Mouse (Mus musculus) heart, postnatal 0 days (tissue): ENCODE measurements around the gene Olig2. TPM values are rescaled to one million over a fixed set of nuclear protein-coding genes. Genes with fewer than 3 reads are reported as not detected.

Experiments
- ATAC-seq: fragments of 200-750 bp; cut with Nextera tagmentation; 2 replicates; pipeline ENCODE4 v1.8.0; 2017; ENCODE audit warnings: low read depth, moderate number of reproducible peaks, moderate library complexity; ENCODE audit not compliant: insufficient read depth
- DNase-seq: peaks from one replicate; pipeline ENCODE4 v3.0.0-alpha.2; 2016; ENCODE audit warnings: low spot score
- H3K27ac ChIP-seq: fragments of 300-500 bp; sonication (generic); 2 replicates; pipeline ENCODE4 v1.5.1; 2014; ENCODE audit warnings: low read depth, mild to moderate bottlenecking
- H3K27me3 ChIP-seq: fragments of 300-500 bp; sonication (generic); 2 replicates; pipeline ENCODE4 v1.6.1; 2014; ENCODE audit warnings: low read length, mixed read lengths; ENCODE audit not compliant: control insufficient read depth, insufficient read depth
- H3K36me3 ChIP-seq: fragments of 300-500 bp; sonication (generic); replicated peaks from 2 replicates; pipeline ENCODE4 v1.6.1; 2014; ENCODE audit warnings: low read length, mixed read lengths; ENCODE audit not compliant: control insufficient read depth, insufficient read depth
- H3K4me1 ChIP-seq: fragments of 300-500 bp; sonication (generic); 2 replicates; pipeline ENCODE4 v1.6.1; 2014; ENCODE audit warnings: antibody characterized with exemption; ENCODE audit not compliant: control insufficient read depth, insufficient read depth
- H3K4me2 ChIP-seq: fragments of 300-500 bp; sonication (generic); 2 replicates; pipeline ENCODE4 v1.6.1; 2014; ENCODE audit warnings: low read depth, mild to moderate bottlenecking, low read length, moderate library complexity
- H3K4me3 ChIP-seq: fragments of 300-500 bp; sonication (generic); 2 replicates; pipeline ENCODE4 v1.5.1; 2014; ENCODE audit warnings: low read depth, low read length
- H3K9ac ChIP-seq: fragments of 300-500 bp; sonication (generic); replicated peaks from 2 replicates; pipeline ENCODE4 v1.6.1; 2014; ENCODE audit warnings: low read depth, low read length, mixed read lengths
- H3K9me3 ChIP-seq: fragments of 300-500 bp; sonication (generic); replicated peaks from 2 replicates; pipeline ENCODE4 v1.6.1; 2016; ENCODE audit warnings: low read length; ENCODE audit not compliant: control insufficient read depth
- CTCF ChIP-seq: IDR thresholded peaks from 2 replicates; pipeline ENCODE4 v1.5.1; 2016; ENCODE audit warnings: antibody characterized with exemption, control low read depth, low read depth
- EP300 ChIP-seq: IDR thresholded peaks from 2 replicates; pipeline ENCODE4 v1.6.1; 2016; ENCODE audit warnings: antibody characterized with exemption, low read depth
- WGBS: fragments of 180-500 bp; shearing (Covaris S2); extraction: QIAGEN DNeasy Blood & Tissue Kit; methylation state at CpG from one replicate; pipeline ENCODE4 v1.1.7; 2014; 5-methylcytosine and 5-hydroxymethylcytosine counted together
- polyA plus RNA-seq: library from polyadenylated mRNA; unstranded; fragments of >200 nt; fragmentation: Nextera tagmentation; extraction: Ambion mirVana; gene quantifications from 2 replicates; pipeline ENCODE4 v1.2.1, GENCODE M21; 2015
- total RNA-seq: library from RNA; depleted of rRNA; stranded (reverse); fragments of >200 nt; gene quantifications from 2 replicates; pipeline ENCODE4 v1.2.3, GENCODE M21; 2014; ENCODE audit warnings: low replicate concordance

The Olig2 gene
- total and polyA plus RNA-seq, 2 experiments from 2014 or later = 0.46 TPM; not detected in 1

- WGBS = 3% methylated on average over 35 of the region's 35 CpGs
- H3K4me1 ChIP-seq = no peaks in the 10 kb centered on the region; the same call in 1 of the 2 replicates
- peaks cover 100% of the 10 kb centered on the region for H3K27me3 ChIP-seq
- H3K36me3 ChIP-seq = no peaks in the 10 kb centered on the region
- no peak for TF ChIP-seq EP300
- no peak for TF ChIP-seq CTCF
- no peak overlapping the region for H3K4me3 ChIP-seq
- H3K4me2 ChIP-seq = no peak overlapping the region
- no peak overlapping the region for H3K27ac ChIP-seq
- H3K9me3 ChIP-seq = no peaks in the 10 kb centered on the region
- DNase-seq (no peak), ATAC-seq (no peak)
- H3K9ac ChIP-seq = no peak overlapping the region
These were observed 1.8 kb upstream of the Olig2 start for GRCm38 (mm10) chr16:91223327-91224067.

GRCm38 (mm10) chr16:91224068-91224402 lies 1.2 kb upstream of the Olig2 start:
- Histone ChIP-seq H3K9me3 (no peaks in the 10 kb centered on the region), H3K4me2 (no peak overlapping the region), H3K27me3 (peaks cover 100% of the 10 kb centered on the region), H3K36me3 (no peaks in the 10 kb centered on the region), H3K9ac (no peak overlapping the region), H3K27ac (no peak overlapping the region), H3K4me1 (no peaks in the 10 kb centered on the region; the same call in 1 of the 2 replicates), H3K4me3 (no peak overlapping the region)
- 9% methylated on average over 10 of the region's 10 CpGs for WGBS
- ATAC-seq (no peak), DNase-seq (no peak)
- TF ChIP-seq EP300 = no peak
- no peak for TF ChIP-seq CTCF

GRCm38 (mm10) chr16:91224481-91225232 lies 600 bp upstream of the Olig2 start:
- Histone ChIP-seq H3K9me3 (no peaks in the 10 kb centered on the region), H3K4me2 (peak overlapping the region; percentile 45), H3K36me3 (no peaks in the 10 kb centered on the region), H3K4me3 (peak overlapping the region; percentile 30), H3K27ac (no peak overlapping the region), H3K27me3 (peaks cover 100% of the 10 kb centered on the region), H3K4me1 (no peaks in the 10 kb centered on the region; the same call in 1 of the 2 replicates), H3K9ac (no peak overlapping the region)
- no peak for DNase-seq
- ATAC-seq = no peak
- TF ChIP-seq EP300 = no peak
- no peak for TF ChIP-seq CTCF
- 2% methylated on average over 26 of the region's 26 CpGs for WGBS

GRCm38 (mm10) chr16:91226038-91226882 lies 1.0 kb downstream of the Olig2 start:
- H3K9me3 ChIP-seq = no peaks in the 10 kb centered on the region

More at GRCm38 (mm10) chr16:91226038-91226882, 1.0 kb downstream of the Olig2 start:
- TF ChIP-seq CTCF = no peak
- TF ChIP-seq EP300 = no peak
- H3K27me3 ChIP-seq = peaks cover 100% of the 10 kb centered on the region
- H3K27ac ChIP-seq = no peak overlapping the region
- no peaks in the 10 kb centered on the region; the same call in 1 of the 2 replicates for H3K4me1 ChIP-seq
- DNase-seq (no peak), ATAC-seq (no peak)
- H3K9ac ChIP-seq = no peak overlapping the region
- under 1% methylated on average over 59 of the region's 60 CpGs for WGBS
- H3K4me2 ChIP-seq = no peak overlapping the region
- no peaks in the 10 kb centered on the region for H3K36me3 ChIP-seq
- H3K4me3 ChIP-seq = 0 out of 2 replicates have a peak overlapping the region, but pooled peaks have one; percentile 23
